Mouse (Mus musculus): ENCODE data around the gene Crygc.

The Crygc gene

DNA sequence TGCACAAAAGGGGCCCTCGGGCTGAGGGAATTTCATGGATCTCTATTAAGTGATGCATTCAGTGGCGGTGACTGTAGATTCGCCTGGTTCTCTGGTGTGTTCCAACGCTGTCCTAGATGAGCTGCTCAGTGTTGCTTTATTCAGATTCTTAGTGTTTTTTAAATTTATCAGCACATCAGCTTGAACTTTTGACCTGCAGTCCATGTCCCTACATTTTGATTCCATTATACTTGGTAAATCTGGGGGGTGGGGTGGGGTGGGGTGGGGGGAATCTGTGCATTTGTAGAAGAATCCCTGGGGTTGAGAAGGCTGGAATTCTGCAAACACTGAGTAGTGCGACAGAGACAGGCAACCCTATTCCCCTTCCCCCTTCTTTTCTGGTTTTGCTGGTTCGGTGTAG, at the start of gene Crygc:
Crygc (minus strand) TSS at position 101 of the 400 bp plus-strand sequence.
- DNase-seq (ENCODE audit: low spot score in 2 of 2): no peak

DNA sequence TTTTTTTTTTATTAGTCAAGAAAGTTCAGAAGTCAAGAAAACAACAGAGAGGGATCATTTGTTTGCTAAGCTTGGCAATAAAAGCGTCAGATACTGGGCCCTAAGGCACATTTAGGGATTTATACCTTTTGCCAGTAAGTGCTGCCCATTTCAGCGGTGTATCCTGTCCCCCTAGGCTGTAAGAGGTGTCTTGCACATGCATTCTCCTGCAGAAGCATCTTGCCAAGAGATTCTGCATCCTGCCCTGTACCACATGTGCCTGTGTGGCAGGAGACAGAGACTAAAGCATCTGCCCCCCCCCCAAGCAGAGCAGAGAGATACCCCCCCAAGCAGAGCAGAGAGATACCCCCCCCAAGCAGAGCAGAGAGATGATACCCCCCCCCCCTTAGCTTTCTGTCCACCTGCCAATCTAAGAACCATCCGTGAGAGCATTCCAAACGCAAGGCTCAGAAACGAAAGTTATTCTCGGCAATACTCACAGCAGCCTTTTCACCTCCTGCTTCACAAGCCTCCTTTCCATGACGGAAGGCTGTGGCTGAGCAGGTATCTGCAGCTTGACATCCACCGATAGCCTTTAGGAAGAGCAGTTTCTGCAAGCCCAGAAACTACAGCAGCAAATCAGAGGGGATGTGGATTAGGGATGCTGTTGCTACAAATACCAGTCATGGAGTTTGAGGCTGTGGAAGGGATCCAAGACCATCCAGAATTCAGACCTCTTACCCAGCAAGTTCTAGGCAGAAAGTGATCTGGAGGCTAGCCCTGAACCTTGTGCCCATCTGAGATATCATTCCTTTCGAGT, 49.3 kb upstream of the Crygc start, which contains the start of gene D630023F18Rik:
D630023F18Rik (minus strand) TSS at position 641 of the 799 bp plus-strand sequence.
- peak in 1 of 2 experiments; percentile 27 for DNase-seq (ENCODE audit: low spot score in 2 of 2)

DNA sequence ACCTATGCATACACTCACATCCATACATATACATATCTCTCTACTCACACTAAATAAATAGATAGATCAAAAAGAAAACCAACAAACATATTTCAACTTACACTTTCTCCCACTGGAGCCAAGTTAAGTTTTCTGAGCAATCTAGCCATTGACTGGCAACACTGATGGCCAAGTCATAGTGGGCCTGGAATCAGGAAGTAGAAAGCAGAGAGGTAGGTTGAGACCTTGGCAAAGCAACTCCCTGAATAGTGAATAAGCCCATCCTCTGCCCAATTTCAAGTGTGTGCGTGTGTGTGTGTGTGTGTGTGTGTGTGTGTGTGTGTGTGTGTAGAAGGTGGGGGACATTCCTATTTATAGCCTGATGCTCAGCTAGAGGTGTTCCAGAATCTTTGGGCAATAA, 45.9 kb upstream of the Crygc start, which contains the start of gene Gm28845:
Gm28845 (minus strand) TSS at position 121 of the 400 bp plus-strand sequence.
- DNase-seq (ENCODE audit: low spot score in 2 of 2): no peak

DNA sequence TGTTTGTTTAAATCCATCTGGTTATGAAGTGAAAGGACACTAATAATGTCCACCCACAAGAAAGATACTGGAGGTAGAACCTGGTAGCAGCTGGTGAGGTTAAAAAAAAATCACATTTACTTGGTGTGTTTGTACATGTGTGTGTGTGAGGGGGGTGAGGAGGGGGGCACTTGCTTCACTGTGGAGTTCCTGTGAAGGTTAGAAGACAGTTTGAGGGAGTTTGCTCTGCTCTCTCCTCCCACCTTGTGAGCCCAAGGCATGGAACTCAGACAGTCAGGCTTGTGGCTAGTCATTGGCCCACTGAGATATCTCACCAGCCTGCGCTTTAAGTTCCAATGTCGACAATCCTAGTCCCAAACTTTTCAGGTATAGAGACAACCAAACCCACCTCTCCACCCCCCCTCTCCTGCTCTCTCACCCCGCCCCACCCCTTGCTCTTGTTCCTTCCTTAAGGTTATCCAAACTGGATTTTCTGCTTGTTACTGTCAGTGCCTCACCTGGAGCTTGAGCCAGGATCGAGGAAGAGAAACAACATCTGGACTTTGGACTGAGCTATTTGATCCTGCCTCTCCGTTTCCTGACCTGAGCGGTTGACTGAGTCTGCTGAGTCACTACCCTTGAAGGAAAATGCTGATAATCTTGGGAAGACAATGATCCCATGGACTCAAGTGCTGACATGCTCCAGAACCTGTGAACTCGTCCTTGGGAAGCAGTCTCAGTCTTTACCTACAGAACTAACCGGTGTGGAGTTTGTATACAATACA, 44.8 kb upstream of the Crygc start:
- DNase-seq (ENCODE audit: low spot score in 2 of 2): no peak

DNA sequence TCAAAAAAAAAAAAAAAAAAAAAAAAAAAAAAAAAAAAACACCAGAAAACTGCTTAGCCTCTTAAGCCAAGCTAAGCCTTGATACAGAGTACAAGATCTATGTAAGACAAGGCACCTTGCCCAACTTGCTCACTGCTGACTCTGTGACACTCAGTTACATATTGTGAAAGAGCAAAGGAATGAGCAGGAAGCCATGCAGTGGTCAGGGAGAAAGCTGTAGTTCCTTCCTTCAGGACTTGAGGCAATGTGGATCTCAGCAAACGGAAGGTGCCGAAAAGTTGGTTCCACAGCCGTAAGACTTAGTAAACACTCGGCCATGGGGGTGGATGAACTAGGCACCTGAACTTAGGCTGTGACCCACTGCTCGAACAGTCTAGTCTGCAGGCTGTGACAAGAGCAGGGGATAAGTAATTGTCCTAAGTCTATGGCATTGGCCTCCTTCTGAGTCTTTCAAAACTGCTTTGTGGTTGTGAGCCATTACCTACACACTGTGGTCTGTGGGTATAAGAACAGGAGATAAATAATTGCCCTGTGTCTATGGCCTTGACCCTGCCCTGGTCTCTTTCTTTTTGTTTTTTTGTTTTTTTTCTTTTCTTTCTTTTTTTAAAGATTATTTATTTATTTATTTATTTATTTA, 40.2 kb upstream of the Crygc start:
- no peak for DNase-seq (ENCODE audit: low spot score in 2 of 2)

DNA sequence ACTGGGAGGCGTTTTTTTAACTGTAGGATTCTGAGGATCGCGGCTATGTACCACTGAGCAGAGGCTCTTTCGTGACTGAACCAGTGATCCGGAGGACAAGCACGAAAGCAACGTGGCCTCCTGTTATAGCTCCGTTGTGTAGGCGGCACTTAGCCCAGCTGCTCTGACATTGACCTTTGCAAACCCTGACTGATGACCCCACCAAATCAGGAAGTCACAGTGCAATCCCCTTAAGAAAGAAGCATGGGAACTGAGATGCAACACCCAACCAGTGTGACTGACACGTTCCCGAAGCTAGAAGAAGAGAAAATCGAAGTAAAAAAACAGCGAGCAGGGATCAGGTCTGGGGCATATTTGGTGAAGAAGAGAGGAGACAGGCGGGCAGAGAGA, 39.3 kb upstream of the Crygc start:
- no peak for DNase-seq (ENCODE audit: low spot score in 2 of 2)

DNA sequence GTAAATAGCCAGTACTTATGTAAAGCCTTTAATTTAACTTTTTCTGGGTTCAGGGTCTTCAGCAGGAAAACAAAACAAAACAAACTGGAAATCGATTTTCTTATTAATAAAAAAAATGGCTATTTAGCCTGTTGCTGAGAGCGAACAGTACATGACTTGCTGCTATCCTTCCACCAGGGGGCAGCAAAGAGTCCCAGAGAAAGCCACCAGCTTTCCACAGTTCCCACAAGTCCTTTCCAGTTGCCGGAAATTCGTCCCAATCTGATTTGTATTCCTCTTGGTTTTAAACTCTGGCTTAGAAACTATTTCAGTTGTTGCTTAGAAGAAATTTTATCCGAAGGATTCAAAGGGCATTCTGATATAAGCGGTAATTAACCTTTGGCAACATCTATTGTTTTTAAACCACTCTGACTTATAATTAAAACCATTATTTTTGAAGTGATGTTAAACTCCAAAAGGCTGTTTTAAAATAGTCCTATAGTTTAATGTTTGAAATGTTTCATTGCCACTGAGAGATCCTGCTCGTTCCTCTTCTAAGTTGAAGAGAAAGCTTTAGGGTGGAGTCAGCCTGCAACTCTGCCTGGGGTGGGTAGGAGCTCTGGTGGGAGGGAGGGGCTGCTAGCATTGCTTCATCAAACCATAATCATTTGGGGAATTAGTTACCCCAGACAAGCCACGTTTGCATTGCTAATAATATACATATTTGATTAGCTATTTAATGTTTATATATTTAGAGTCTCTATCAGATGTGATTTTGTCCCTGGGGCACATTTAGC, 38.7 kb upstream of the Crygc start:
- DNase-seq (ENCODE audit: low spot score in 2 of 2): peak; percentile 32 to 55

DNA sequence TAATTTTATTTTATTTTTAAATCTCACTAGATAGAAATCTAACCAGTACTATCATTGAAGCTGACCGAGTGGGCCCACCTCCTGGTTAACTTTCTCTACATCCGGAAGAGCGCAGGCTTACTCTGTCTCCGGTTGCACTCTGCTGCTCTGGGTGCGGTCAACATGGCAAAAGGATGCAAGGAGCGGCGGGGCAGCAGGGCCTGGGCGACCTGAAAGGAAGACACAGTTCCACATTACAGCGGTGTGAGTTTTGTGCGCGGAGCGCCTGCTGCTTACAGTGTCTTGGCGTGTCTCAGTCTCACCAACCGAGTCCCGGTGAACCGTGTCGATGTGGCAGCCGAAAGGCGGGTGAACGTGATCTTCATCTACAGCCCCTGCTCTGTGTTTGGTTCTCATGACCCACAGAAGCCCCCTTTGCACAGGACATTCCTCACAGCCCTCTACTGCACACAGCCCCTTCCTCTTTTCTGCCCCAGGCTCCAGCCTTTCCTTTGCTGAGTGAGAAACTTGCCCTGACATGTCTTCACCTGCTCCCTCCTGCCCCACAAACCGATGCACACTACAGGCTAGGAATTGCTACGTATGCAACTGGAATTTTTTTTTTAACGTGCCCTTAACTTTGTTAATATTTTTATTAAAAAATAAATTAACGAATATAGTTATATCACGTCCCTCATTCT, 36.4 kb upstream of the Crygc start:
- DNase-seq (ENCODE audit: low spot score in 2 of 2): no peak

DNA sequence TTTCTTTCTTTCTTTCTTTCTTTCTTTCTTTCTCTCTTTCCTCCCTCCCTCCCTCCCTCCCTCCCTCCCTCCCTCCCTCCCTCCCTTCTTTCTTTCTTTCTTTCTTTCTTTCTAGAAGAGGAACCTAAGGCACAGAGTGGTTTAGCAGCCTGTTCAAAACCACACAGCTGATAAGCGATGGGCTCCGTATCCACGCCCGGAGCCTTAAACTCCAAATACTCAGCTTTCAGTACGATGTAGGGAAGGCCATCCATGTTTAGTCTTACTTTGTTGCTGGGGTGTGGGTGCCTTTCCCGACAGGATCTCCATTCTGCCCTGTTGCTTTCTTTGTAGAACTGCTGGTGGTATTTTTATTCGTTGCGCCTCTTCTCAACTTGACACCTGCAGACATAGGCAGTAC, 35.7 kb upstream of the Crygc start:
- no peak for DNase-seq (ENCODE audit: low spot score in 2 of 2)

DNA sequence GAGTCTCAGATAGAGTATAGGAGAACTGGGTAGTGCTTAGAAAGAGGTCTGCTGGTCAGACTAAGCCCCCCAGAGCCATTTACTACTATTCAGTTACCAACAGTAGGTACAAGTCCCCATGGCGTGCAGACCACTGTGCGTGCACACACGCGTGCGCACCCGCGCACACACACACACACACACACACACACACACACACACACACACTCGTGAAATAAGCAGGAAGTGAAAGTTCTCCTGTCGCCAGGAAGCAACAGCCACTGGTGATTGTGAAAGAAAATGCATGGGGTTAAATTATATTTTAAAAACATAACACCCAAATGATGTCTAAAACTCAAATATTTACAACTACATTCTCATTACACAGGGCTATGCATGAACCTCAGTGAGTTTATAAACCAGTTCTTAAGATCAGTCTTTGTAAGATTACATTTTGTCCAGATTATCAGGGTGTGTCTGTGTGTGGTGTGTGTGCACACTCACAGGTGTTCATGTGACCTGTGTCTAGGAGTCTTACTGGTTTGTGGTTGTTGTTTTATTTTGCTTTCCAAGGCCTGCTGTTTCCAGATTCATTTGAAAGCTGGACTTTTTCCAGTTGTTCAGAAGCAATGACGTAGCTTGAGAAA, 34.3 kb upstream of the Crygc start:
- no peak for DNase-seq (ENCODE audit: low spot score in 2 of 2)

DNA sequence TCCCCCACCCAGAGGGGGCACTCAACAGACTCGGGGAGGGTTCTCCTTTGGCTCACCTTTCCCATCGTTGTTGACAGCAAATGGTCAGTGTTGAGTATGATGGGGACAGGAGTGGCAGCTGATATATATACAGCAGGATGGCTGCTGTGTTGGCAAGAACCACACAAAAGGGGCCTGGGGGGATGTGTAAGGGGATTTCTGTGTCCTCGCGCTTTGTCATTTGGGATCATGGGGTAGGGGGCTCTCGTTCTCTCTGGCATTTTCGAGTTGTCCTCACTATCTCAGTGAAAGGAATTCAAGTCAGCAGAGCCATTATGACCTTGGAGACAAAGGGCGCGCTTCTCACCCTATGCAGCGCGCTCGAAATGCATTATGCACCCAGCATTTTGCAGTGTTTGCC, 29.8 kb upstream of the Crygc start, which contains the start of gene Cryga:
Cryga (minus strand) TSS at position 101 of the 400 bp plus-strand sequence.
- DNase-seq (ENCODE audit: low spot score in 2 of 2): no peak

DNA sequence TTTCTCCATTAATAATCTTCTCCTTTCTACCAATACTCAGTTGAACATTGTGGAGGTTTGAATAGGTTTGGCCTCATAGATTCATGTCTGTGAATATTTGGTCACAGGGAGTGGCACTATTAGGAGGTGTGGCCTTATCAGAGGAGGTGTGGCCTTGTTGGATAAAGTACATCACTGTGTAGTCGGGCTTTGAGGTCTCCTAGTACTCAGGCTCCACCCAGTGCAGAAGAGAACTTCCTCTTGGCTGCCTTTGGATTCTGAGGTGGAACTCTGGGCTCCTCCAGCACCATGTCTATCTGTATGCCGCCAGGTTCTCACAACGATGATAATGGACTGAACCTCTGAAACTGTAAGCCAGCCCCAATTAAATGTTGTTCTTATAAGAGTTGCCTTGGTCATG, 23.5 kb upstream of the Crygc start:
- no peak for DNase-seq (ENCODE audit: low spot score in 2 of 2)

DNA sequence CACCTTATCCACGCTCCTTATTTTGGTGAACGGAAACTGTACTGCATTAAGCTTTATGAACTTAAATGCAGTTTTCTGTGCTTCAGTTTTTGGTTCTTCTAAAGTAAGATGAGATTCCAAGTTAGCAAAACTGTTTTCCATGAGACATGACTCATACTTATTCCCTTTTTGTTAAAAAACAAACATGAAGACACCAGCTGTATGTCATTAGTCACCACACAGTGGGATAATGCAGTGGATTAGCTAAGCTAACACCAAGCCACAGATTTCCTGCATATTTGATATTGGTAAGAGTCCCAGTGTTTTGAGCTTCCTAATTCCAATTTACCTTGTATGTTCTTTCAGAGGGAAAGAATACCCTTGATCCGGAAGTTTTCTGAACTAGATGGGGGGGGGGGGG, 18.1 kb upstream of the Crygc start:
- no peak for DNase-seq (ENCODE audit: low spot score in 2 of 2)

DNA sequence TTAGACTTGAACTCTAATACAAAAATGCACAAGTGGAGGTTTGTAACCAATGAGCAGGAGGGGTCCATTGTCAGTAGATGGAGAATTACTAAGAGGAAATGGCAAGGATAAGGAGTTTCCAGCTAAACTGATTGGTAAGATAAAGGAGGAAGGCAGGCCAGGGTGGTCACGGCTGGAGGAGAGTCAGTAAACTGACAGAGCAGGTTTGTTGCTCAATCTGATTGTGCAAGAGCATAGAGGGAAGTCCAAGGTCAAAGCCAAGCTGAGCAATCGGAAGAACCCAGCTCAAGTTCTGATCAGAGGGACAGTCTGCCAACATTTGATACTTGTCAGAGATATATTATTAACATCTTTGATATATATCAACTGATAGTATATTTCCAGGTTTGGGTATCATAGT, 16.9 kb upstream of the Crygc start:
- no peak for DNase-seq (ENCODE audit: low spot score in 2 of 2)

DNA sequence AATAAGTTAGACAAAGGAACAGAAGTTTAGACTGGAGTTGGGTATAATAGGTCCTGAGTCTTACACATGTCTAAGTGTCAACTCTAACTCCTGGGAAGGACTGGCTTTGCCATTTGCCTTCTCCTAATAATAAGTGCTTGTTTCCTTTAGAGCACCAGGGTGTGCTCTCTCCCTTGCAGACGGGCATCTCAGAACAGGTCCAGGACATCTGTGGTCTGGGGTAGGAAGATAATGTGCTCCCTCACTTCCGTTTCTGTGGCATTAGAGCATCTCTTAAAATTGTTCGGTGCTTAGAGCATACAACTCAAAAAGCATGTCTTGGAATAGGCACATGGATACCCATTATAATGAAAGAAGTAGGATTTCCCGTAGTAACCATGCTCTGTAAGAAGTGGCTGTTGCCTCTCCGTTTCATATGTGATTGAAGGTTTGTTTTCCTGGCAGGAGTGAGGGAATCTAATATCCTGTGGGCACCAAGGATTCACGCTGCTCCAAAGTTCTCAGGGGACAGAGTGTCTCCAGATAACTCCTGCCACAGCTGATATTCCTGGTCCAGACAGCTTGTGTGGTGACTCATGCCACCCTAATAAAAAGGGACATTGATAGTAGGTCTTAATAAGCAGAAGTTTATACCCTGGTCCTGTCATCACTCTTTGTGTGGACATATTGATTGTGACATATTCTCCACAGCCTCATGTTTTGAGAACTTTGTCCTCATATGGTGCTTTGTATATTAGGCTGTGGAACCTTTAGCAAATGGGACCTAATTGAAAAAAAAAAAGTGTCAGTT, 15.3 kb upstream of the Crygc start:
- no peak for DNase-seq (ENCODE audit: low spot score in 2 of 2)

DNA sequence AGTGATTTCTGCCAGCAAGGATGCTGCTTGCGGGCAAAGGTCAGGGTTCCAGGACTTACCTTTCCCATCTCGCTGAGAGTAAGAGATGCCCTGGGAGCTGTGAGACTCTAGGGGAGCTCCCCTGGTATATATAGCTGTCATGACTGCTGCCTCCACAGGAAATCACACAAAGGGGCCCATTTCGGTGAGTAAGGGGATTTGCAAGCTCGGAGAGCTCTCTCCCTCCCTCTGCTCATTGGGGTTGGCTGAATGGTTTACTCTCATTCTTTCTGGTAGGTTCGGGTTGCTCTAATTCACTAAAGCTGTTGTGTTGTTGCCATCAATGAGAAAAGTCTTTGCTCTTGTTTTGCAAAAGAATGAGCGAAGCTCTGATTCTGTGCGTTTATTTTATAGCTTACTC, 8.7 kb upstream of the Crygc start, which contains the start of gene Crygb:
Crygb (minus strand) TSS at position 101 of the 400 bp plus-strand sequence.
- no peak for DNase-seq (ENCODE audit: low spot score in 2 of 2)

DNA sequence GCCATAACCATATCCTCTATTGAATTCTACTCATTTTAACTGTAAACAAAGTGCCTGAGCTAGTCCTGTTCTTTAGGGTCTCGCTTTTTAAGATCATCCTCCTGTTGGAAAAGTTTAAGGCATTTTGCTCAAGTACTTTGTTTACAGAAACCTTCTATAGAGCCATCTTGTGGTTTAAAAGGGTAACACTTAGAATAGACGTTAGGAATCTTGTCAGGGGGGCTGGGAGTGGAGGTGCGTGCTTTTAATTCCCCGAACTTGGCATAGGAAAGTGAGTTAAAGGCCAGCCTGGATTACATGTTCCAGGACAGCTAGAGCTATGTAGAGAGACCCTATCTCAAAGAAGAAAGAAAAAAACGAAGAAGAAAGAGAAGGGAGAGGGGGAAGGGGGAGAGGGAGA, 2.1 kb upstream of the Crygc start:
- no peak for DNase-seq (ENCODE audit: low spot score in 2 of 2)

DNA sequence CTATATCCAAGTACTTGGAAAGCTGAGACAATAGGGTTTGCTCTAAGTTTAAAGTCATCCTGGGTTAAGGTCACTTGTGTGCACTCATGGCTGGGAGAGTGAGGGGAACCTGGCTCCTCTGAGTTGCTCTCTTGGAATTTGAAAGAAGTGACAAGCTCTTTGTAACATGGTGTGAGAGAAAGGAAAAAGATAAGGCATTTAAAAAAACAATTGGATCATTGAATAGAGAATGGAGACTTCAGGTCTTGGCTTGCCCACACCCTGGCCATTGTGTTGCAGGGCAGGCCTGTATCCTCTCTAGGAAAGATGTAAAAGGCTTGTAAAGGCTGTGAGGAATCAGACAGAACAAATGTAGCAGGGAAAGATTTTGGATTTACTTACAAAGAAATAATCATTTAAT, 5.6 kb downstream of the Crygc start:
- DNase-seq (ENCODE audit: low spot score in 2 of 2): no peak

DNA sequence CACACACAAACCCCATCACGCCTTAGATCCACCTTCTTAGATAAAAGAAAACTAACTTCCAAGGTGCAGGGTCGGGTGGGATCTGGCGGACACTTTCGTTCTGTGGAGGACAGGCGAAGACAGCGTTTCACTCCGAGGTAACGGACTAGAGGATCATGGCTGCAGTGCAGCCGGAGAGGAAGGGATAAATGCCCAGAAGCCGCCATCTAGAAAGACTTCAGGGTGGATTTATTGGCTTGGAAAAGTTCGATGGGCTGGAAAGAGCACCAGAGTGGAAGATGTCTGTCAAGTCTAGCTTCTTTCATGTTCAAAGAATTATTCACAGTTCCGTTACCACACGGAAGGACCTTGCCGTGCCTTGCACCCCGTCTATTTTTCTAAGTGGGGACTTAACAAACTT, 9.3 kb downstream of the Crygc start:
- no peak for DNase-seq (ENCODE audit: low spot score in 2 of 2)

DNA sequence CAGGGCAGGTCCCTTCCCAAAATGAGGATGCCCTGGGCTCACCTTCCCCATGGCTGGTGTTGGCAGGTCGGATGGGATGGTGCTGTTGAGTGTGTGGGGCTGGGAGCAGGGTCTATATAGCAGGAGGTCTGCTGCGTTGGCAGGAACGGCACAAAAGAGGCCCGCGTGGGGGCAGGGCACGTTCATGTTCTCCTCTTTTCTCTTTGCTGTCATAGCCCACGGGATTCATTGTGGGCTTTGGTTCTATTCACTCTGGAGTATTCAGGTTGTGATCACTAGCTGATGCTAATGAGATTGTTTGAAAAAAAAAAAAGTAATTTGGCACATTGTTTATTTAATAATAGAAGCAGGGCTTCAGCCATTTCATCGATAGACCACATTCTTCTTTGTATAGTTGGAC, 10.1 kb downstream of the Crygc start, which contains the start of gene Crygd:
Crygd (minus strand) TSS at position 101 of the 400 bp plus-strand sequence.
- no peak for DNase-seq (ENCODE audit: low spot score in 2 of 2)
